Mouse (Mus musculus) spleen, adult 2 months (tissue): ENCODE measurements around the gene Gm28490. TPM values are rescaled to one million over a fixed set of nuclear protein-coding genes. Genes with fewer than 3 reads are reported as not detected.
"Not testable (repeated sequence)": the region's sequence is repeated elsewhere in the genome, so short reads cannot be mapped to it uniquely, and the experiment has no call there.

ENCODE experiments used
- DNase-seq, 2 experiments: peaks; one replicate each; pipeline versions ENCODE4 v3.0.0 to v3.0.0-alpha.2; 2012 to 2021; ENCODE audit warnings: low spot score in 2 of 2, low read depth in 1 of 2
- H3K27ac ChIP-seq: fragments of 200-500 bp; 2 replicates; pipeline ENCODE4 v1.5.1; 2012; ENCODE audit warnings: low read length, inconsistent platforms; ENCODE audit not compliant: insufficient read depth
- H3K27me3 ChIP-seq: fragments of 200-500 bp; 2 replicates; pipeline ENCODE4 v1.6.1; 2012; ENCODE audit warnings: mild to moderate bottlenecking, moderate library complexity, low read length, inconsistent platforms; ENCODE audit not compliant: control insufficient read depth, insufficient read depth
- H3K36me3 ChIP-seq: fragments of 200-500 bp; 2 replicates; pipeline ENCODE4 v1.6.1; 2012; ENCODE audit warnings: mild to moderate bottlenecking, low read length, inconsistent platforms; ENCODE audit not compliant: control insufficient read depth, insufficient read depth
- H3K4me1 ChIP-seq: fragments of 200-500 bp; 2 replicates; pipeline ENCODE4 v1.6.1; 2011; ENCODE audit warnings: inconsistent platforms; ENCODE audit not compliant: control insufficient read depth, insufficient read depth, insufficient read length
- H3K4me3 ChIP-seq: fragments of 200-500 bp; 2 replicates; pipeline ENCODE4 v1.5.1; 2011; ENCODE audit warnings: mild to moderate bottlenecking, inconsistent platforms; ENCODE audit not compliant: insufficient read depth, insufficient read length; ENCODE audit errors: extremely low read depth
- WGBS: fragments of 180-500 bp; shearing (Covaris S2); methylation state at CpG from one replicate; pipeline ENCODE4 v1.1.7; 2018; 5-methylcytosine and 5-hydroxymethylcytosine counted together
- polyA plus RNA-seq: library from polyadenylated mRNA; depleted of rRNA; stranded (reverse); fragments of >200 nt; gene quantifications from 2 replicates; pipeline ENCODE4 v1.2.3, GENCODE M21; 2012; rRNA removed

Gm28490 gene
- not detected in 2 replicates for polyA plus RNA-seq

DNA sequence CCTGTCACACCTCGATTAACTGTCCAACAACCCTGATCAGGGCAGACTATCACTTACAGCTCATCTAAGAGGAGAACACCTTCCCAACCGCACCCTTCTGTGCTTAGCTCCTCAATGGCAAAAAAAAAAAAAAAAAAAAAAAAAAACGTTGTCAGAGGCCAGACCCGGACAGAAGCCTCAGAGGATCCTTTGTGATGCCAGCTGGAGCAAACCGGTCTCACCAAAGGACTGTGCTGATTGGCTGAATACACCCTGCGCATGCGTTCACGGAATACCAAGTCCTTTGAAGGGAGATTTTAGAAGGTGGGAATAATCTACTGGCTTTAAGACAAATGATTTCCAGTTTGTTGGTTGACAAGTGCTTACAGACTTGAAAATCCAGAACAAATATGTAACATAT is at the start of gene Gm28490:
Gene Gm28490, minus strand, starts transcription at position 101 of the 400 bp plus-strand sequence.
- H3K27me3 ChIP-seq, H3K4me3 ChIP-seq, H3K36me3 ChIP-seq, DNase-seq, H3K27ac ChIP-seq, H3K4me1 ChIP-seq: not testable (repeated sequence)
- WGBS = no CpG with 5 or more reads among the region's 8 CpGs
